Mouse (Mus musculus) megakaryocyte, embryonic 14.5 days (primary cell): ENCODE data around the gene Plppr3. TPM values are rescaled to one million over a fixed set of nuclear protein-coding genes. Genes with fewer than 3 reads are reported as not detected.

Source experiments
- H3K27me3 ChIP-seq: replicated peaks from 2 replicates; pipeline ENCODE3; 2012; ENCODE audit warnings: inconsistent platforms
- H3K36me3 ChIP-seq: replicated peaks from 2 replicates; pipeline ENCODE3; 2012; ENCODE audit warnings: low read length, inconsistent platforms, mixed read lengths
- H3K4me1 ChIP-seq: 2 replicates; pipeline ENCODE4 v1.6.1; 2012; ENCODE audit warnings: inconsistent platforms
- H3K4me3 ChIP-seq: replicated peaks from 2 replicates; pipeline ENCODE3; 2012; ENCODE audit warnings: moderate library complexity, mild to moderate bottlenecking, inconsistent platforms
- H3K9me3 ChIP-seq: 2 replicates; pipeline ENCODE4 v1.6.1; 2012; ENCODE audit warnings: inconsistent platforms
- FLI1 ChIP-seq: IDR thresholded peaks from 2 replicates; pipeline ENCODE4 v1.6.1; 2012; ENCODE audit warnings: low read length, inconsistent platforms, mixed read lengths
- GATA1 ChIP-seq: IDR thresholded peaks from 3 replicates; pipeline ENCODE4 v1.6.1; 2012; ENCODE audit warnings: mixed read lengths, low read length, inconsistent platforms, borderline replicate concordance
- polyA plus RNA-seq: library from polyadenylated mRNA; stranded (reverse); fragments of >175 nt; gene quantifications from 2 replicates; pipeline ENCODE4 v1.2.3, GENCODE M21; 2012; ENCODE audit warnings: low replicate concordance; ENCODE audit not compliant: insufficient read depth

Plppr3 gene
- polyA plus RNA-seq, 1 experiment: 16.9 TPM

GRCm38 (mm10) chr10:79884446-79884845 lies 10.0 kb upstream of the Plppr3 start:
- Histone ChIP-seq H3K27me3 (peaks cover 3% of the 10 kb centered on the region), H3K9me3 (no peaks in the 10 kb centered on the region), H3K4me3 (peak overlapping the region; percentile 38), H3K36me3 (no peaks in the 10 kb centered on the region), H3K4me1 (peaks cover 77% of the 10 kb centered on the region)
- TF ChIP-seq GATA1 (no peak), FLI1 (no peak)

DNA sequence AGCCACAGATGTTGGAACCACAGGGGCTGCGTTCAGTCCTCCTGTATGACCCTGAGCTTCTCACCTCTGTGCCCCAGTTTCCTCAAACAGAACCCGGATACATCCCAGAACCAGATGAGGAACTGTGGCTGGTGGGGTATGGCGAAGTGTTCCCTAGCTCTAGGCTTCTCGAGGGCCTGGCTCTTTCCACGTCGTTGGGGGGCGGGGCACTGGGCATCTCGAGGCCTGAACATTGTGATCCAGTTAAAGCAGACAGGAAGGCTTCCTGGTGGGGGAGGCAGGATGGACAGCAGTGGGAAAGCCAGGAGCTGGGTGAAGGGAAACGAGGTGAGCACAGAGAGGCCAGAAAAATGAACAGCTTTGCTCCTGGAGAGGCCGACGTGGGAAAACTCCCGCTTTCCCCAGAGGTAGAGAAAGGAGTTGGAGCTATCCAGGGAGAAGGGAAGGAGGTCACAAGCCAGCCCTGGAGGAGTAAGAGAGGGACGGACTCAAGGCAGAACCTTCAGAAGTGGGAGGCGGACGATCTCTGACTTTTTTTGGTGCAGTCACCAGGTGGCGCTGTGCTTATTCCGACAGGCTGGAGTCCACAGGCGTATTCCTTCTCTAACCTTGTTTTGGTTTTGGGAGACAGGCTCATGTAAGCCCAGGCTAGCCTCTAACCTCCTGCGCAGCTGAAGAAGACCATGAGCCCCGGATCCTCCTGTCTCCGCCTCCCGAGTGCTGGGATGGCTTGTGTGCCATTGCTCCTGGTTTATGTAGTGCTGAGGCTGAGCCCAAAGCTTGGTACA lies 9.1 kb upstream of the Plppr3 start:
- Histone ChIP-seq H3K4me3 (peak overlapping the region; percentile 70), H3K4me1 (peaks cover 86% of the 10 kb centered on the region), H3K9me3 (no peaks in the 10 kb centered on the region), H3K36me3 (no peaks in the 10 kb centered on the region), H3K27me3 (peaks cover 3% of the 10 kb centered on the region)
- TF ChIP-seq FLI1 (no peak), GATA1 (no peak)

- Histone ChIP-seq H3K36me3 (no peaks in the 10 kb centered on the region), H3K27me3 (no peaks in the 10 kb centered on the region), H3K4me1 (peaks cover 96% of the 10 kb centered on the region), H3K4me3 (peak overlapping the region; percentile 91), H3K9me3 (no peaks in the 10 kb centered on the region)
- TF ChIP-seq GATA1 (no peak), FLI1 (no peak)
Observed at GRCm38 (mm10) chr10:79881981-79882380, 7.5 kb upstream of the Plppr3 start.

DNA sequence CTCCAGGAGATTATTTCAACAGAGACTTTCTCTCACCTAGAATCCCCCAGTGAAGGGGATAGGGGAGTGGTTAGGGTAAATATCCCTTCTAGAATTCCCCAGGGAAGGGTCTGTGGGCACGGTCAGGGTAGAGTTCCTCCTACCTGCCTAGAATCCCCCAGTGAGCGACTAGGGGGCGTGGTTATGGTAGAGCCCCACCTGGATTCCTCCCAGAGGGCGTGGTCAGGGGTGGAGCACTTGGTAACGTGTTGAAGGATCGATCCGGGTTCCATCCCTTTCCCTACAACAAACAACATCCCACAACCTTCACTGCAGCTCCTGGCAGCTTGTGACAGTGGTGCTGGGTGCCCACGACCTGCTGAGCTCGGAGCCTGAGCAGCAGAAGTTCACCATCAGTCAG lies 6.3 kb upstream of the Plppr3 start:
- H3K4me1 ChIP-seq: peaks cover 94% of the 10 kb centered on the region
- no peaks in the 10 kb centered on the region for H3K9me3 ChIP-seq
- H3K4me3 ChIP-seq: peak overlapping the region; percentile 91
- no peaks in the 10 kb centered on the region for H3K27me3 ChIP-seq
- no peaks in the 10 kb centered on the region for H3K36me3 ChIP-seq
- no peak for TF ChIP-seq FLI1
- no peak for TF ChIP-seq GATA1

DNA sequence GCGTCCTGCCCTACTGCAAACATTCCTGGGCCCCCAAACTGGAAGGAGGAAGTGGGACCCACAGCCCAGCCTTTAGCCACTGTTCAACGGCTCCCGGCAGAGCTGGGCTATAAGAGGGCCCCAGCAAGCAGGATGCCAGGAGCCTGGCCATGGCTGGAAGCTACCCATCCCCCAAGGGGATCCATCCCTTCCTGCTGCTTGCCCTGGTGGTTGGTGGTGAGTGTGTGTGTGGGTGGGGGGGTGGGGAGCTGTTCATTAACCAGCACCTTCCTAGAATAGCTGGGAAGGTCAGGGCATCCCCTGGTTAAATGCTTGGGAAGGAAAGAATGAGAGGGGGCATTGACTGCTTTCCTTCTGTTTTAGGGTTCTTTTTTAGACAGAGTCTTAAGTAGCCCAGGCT lies 5.1 kb upstream of the Plppr3 start:
- peaks cover 95% of the 10 kb centered on the region for H3K4me1 ChIP-seq
- H3K27me3 ChIP-seq: peaks cover 7% of the 10 kb centered on the region
- TF ChIP-seq FLI1 (no peak), GATA1 (no peak)

GRCm38 (mm10) chr10:79877757-79878156 lies 3.3 kb upstream of the Plppr3 start:
- no peaks in the 10 kb centered on the region for H3K9me3 ChIP-seq
- H3K4me3 ChIP-seq: peak overlapping the region; percentile 83
- H3K36me3 ChIP-seq: no peaks in the 10 kb centered on the region
- H3K4me1 ChIP-seq: peaks cover 92% of the 10 kb centered on the region
- TF ChIP-seq FLI1: no peak
- no peak for TF ChIP-seq GATA1
- peaks cover 25% of the 10 kb centered on the region for H3K27me3 ChIP-seq

More for the DNA sequence above, 5.1 kb upstream of the Plppr3 start:
- H3K9me3 ChIP-seq: no peaks in the 10 kb centered on the region
- peak overlapping the region; percentile 59 for H3K4me3 ChIP-seq
- no peaks in the 10 kb centered on the region for H3K36me3 ChIP-seq

DNA sequence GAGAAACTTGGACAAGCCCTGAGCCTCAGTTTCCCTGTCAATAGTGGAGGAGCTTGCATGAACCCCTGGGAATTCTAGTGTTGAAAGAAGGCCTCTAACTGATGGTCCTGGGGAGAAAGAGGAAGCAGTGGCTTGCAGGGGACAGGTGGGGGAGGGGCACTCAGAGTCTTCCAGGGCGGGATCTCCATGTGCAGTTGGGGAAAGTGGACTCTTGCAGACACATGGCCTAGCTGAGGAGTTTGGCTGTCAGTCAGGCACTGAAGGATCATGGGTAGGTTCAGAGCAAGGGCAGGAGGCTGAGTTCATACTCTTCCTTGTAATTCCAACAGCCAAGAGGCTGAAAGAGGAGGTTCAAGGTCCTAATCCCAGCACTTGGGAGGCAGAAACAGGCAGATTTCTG lies 2.7 kb upstream of the Plppr3 start:
- Histone ChIP-seq H3K9me3 (no peaks in the 10 kb centered on the region), H3K27me3 (peaks cover 27% of the 10 kb centered on the region), H3K36me3 (no peaks in the 10 kb centered on the region), H3K4me1 (peaks cover 86% of the 10 kb centered on the region), H3K4me3 (peak overlapping the region; percentile 83)
- TF ChIP-seq FLI1 (no peak), GATA1 (no peak)

DNA sequence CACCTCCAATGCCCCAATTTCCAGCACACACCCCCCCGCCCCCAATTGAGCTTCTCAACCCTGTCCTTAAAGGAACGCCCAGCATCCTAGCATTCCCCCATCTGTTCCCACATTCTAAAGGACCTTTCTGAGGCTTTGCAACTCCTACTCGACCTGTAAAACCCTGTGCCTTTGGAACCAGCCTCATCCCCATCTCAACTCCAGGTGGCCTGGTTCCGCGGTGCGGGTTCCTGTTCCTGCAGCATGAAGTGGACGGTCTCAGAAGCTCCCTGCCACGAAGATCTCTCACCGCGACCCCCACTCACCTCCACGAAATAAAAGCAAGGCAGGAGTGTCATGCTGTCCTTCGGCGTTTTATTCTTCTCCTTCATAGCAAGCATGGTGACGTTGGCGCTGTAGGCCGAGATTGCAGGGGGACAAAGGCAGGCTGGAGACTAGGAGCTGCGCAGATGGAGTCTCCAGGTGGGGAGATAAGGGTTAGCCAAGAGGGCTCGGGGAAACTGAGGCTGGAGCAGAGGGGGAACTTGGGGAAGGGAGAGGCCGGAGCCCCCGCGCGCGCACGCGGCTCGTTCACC lies 632 bp downstream of the Plppr3 start:
- TF ChIP-seq GATA1 (no peak), FLI1 (no peak)
- H3K4me3 ChIP-seq: peak overlapping the region; percentile 93
- H3K4me1 ChIP-seq: peaks cover 56% of the 10 kb centered on the region
- H3K36me3 ChIP-seq: no peaks in the 10 kb centered on the region
- H3K9me3 ChIP-seq: 0 out of 2 replicates have a peak, but pooled peaks cover 3% of the 10 kb centered on the region
- peaks cover 33% of the 10 kb centered on the region for H3K27me3 ChIP-seq

GRCm38 (mm10) chr10:79873313-79873712 lies 1.1 kb downstream of the Plppr3 start:
- Histone ChIP-seq H3K36me3 (no peaks in the 10 kb centered on the region), H3K9me3 (0 out of 2 replicates have a peak, but pooled peaks cover 3% of the 10 kb centered on the region), H3K4me3 (no peak overlapping the region), H3K27me3 (peaks cover 33% of the 10 kb centered on the region), H3K4me1 (peaks cover 51% of the 10 kb centered on the region)
- no peak for TF ChIP-seq GATA1

DNA sequence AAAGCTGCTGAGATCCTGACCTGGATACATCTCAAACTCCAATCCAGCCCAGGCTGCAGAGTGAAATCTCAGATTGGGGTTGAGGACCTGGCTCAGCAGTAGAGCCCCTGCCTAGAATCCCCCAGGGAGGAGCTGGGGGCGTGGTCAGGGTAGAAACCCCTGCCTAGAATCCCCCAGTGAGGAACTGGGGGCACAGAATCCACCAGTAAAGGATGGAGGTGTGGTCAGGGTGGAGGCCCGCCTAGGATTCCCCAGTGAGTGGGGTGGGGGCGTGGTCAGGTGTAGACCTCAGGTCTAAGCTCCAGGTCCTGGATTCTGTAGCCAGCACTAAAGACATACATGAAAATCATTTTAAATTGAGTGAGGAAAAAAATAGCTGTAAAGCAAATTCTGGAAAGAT lies 1.6 kb downstream of the Plppr3 start:
- peaks cover 46% of the 10 kb centered on the region for H3K4me1 ChIP-seq
- H3K36me3 ChIP-seq: no peaks in the 10 kb centered on the region
- H3K9me3 ChIP-seq: 0 out of 2 replicates have a peak, but pooled peaks cover 3% of the 10 kb centered on the region
- H3K27me3 ChIP-seq: peaks cover 33% of the 10 kb centered on the region
- H3K4me3 ChIP-seq: no peak overlapping the region
- TF ChIP-seq GATA1 (no peak), FLI1 (no peak)
